Mouse (Mus musculus): ENCODE results near the gene Tmco4.
A peak's percentile ranks its signal among the peaks of the same experiment; 100 is the strongest.

The Tmco4 gene

GRCm38 (mm10) chr4:139091478-139092355 lies 119.0 kb downstream of the Tmco4 start:
- peak; percentile 48 for DNase-seq (ENCODE audit: low read depth, low spot score)

- DNase-seq (ENCODE audit: low read depth, low spot score) = no peak
These were observed 119.9 kb downstream of the Tmco4 start, which contains the start of gene Nbl1 for GRCm38 (mm10) chr4:139092356-139093195. Nbl1 (minus strand) TSS chr4:139092993.

GRCm38 (mm10) chr4:139093196-139093530 lies 120.5 kb downstream of the Tmco4 start:
- peak; percentile 21 for DNase-seq (ENCODE audit: low read depth, low spot score)

DNA sequence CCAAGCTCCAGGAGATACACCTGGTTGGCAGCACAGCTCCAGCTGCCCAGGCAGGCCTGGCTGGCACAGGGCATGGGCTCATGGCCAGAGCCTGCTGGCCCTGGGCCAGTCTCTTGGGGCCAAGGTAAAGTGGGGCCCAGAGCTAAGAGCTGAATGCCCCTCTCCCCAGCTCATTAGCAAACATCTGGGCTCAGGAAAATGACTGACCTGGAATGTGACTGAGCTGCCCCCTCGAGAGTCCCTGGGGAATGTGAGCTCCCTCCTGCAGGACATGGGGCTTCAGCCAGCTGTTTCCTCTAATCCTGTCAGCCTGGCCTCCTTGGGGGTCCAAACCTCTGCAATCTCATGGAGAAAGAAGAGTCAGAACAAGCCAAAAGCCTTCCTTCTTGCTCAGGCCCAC lies 122.7 kb downstream of the Tmco4 start:
- no peak for DNase-seq (ENCODE audit: low read depth, low spot score)

DNA sequence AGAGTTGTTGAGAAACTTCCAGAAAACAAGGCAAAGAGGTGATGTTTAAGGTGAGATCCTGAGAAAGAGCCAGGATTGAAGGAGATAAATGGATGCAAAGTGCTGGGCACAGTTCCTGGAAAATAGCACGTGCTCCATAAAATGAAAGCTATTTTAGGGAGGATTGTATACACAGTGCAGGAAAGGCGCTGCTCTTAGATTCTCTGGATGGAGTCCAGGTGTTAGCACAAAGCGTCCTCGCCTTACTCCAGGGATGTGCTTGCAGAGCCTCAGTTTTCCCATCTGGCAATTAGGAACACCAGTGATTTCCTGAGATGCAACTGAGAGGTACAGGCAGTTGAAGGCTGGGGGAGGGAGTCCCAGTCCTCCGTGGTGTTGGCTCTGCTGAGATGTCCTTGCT lies 123.5 kb downstream of the Tmco4 start:
- no peak for DNase-seq (ENCODE audit: low read depth, low spot score)

DNA sequence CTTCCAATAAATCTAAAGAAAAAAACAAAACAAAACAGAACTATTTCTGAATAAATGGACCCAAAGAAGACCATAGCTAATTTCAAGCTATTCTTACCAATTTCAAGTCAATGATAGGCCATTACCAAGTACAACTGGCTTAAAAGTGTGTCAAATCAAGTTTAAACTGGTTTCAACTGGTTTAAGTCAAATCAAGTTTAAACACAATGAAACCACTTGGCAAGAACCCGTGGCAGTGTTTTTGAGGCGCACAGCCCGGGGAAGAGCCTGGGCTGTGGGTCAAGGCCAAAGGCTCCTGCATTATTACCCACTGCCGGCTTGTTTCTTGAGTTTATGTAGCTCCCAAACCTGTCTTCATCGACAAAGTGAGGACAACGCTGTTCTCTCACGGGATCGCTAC lies 127.6 kb downstream of the Tmco4 start:
- peak; percentile 31 for DNase-seq (ENCODE audit: low read depth, low spot score)

DNA sequence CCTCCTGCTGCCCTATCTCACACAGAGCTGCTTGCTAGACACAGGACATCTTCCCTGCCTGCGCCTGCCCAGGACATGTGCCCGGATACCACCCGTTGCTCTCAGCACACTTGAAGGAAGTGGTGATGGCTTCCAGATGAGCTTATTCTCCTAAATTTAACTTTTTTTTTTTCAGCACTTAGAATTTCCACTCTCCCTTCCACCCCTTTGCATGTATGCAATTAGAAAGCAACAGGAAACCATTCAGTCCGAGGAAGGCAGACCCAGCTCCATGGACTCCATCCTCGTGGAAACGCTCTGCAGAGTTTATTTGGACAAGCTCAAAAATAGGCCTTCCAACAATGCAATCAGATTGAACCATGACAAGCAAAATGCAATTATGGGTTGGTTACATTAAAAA lies 128.9 kb downstream of the Tmco4 start:
- no peak for DNase-seq (ENCODE audit: low read depth, low spot score)

- DNase-seq (ENCODE audit: low read depth, low spot score) = no peak
These were observed 132.8 kb downstream of the Tmco4 start for GRCm38 (mm10) chr4:139105453-139105852.

Data from R1 (cell line).